Mouse (Mus musculus): Measurements from ENCODE around the gene Tgfa. TPM values are rescaled to one million over a fixed set of nuclear protein-coding genes. Genes with fewer than 3 reads are reported as not detected.

Tgfa gene
- polyA plus RNA-seq, 3 experiments from 2014 or later, result 0.28 TPM; not detected in 2

- no peak for ATAC-seq
Observed at GRCm38 (mm10) chr6:86188741-86189480, 6.1 kb upstream of the Tgfa start.

- ATAC-seq, result no peak
Observed at GRCm38 (mm10) chr6:86190622-86191021, 4.4 kb upstream of the Tgfa start.

GRCm38 (mm10) chr6:86192978-86193377 is 2.0 kb upstream of the Tgfa start:
- ATAC-seq, result no peak

DNA sequence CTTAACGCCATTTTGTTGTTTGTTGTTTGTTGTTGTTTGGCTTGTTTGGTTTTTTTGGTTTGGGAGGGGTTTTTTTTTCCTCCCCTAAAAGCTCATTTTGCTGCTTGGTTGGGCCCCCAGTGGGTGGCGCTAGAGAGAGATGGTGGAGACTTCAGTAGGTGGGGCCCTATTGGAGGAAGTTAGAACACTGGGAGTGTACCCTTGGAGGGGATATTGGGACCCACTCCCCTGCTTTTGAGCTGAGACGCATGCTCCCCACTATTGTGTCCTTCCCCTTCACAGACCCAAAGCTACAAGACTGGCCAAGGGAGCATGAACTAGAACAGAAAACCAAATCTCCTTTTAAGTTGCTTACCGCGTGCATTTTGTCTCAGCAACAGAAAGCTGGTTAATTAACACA is 1.1 kb upstream of the Tgfa start:
- ATAC-seq, result no peak

DNA sequence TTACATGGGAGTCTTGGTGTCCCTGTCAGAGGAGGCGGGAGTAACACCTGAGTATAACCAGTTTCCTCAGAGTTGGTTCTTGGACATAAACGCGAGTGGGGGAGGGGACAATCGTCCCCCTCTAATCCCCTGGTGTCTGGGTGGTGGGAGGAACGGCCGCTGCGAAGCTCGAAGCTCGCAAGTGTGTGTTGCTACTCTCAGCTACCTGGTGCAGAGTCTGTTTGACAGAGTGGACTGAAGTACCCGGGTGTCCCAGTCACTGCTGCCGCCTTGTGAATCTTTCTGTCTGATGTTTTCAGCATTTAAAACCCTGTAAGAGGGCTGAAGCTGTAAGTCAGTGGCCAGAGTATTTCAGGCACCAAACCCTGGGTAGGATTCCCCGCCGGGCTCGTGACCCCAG is 1.0 kb downstream of the Tgfa start:
- ATAC-seq, result no peak

GRCm38 (mm10) chr6:86197150-86197862 is 2.3 kb downstream of the Tgfa start:
- ATAC-seq, result no peak

DNA sequence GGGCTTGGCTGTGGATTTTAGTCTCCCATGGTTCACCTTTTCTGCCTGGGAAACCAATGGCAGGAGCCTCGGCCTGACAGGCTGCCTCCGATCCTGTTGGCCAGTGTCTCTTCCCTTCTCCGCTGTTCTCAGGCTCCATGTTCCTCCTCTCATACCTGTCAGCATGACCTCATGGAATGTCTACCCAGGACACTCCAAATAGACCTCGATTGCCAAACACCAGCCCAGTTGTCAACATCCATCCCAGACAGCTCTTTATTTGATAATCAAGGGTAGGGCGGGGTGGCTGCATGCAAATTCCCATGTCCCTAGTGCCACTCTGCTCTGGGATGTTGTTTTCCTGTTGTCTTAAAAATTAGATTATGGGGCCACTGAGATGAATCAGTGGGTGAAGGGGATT is 5.9 kb downstream of the Tgfa start:
- ATAC-seq, result no peak

GRCm38 (mm10) chr6:86203101-86203500 is 8.1 kb downstream of the Tgfa start:
- ATAC-seq, result no peak

DNA sequence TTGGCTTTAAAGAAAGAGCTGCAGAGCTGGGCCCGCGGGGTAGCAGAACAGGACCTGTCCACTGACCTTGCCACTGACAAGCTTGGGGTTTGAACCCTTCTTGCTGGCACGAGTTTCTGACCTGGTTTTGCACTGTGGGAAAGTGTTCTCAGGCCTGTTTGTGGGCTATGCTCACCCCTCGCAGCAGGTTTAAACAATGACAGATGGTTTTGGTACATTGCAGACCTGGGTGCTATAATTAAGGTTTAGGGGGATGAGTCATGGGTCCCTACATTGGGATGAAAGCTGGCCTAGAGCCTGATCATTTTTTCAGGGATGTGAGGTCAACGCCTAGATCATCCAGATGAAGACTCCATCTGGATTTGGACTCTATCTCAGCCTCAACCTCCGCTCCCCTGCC is 11.0 kb downstream of the Tgfa start:
- no peak for ATAC-seq

- no peak for ATAC-seq
Observed at GRCm38 (mm10) chr6:86206985-86207384, 12.0 kb downstream of the Tgfa start.

DNA sequence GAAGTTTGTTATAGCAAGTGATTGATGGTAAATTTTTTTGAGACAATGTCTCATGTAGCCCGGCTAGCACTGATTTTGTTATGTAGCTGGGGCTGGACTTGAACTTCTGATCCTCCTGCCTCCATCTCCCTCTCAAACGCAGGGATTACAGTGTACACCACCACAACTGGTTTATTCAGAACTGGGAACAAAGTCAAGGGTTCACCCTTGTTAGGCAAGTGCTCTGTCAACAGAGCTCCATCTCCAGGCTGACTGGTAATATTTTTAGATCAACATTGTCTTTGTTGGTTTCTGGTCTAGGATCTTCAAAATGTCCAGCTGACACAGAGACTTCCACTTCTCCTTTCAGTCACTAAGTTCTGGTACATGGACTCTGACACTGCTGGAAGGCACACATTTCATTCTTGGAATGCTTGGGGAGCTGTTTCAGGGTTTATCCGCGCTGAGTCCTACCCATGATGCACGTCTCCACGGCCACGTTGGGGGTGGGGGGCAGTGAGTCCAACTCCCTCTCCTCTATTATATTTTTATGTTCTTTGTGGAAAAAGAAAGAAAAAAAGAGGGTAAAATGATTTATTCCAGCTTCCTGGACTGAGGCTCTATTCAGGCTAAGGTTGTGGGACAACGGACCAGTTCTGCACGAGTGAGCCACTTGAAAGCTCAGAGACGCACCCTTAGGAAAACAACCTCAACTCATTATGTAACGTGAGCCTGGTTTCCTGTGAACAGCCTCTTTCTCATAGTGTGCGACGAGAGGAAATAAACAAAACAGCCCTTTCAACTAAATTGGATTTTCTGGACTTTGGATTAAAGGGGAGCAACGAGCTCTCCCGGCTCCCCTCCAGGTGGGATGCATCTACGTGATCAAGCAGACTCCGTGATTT is 14.4 kb downstream of the Tgfa start:
- ATAC-seq, result no peak

DNA sequence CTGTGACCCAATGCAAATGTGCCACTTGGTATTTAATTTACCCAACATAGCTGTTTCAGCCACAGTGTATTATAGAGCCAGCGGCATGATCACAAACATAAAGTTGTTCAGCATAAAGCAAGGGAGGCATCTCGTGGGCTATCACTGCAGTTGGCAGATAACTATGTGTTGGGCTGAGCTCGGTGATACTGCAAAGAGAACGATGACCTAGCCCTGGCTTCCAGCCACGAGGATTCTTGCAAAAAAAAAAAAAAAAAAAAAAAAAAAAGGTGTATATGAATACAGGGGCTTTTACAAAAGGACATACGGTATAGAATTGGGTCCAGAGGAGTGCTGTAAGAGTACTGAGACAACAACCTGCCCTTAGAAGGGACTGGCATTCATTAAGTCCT is 15.0 kb downstream of the Tgfa start:
- ATAC-seq, result no peak

GRCm38 (mm10) chr6:86210619-86211018 is 15.6 kb downstream of the Tgfa start:
- ATAC-seq, result no peak

- ATAC-seq, result no peak
Observed at GRCm38 (mm10) chr6:86211081-86211763, 16.2 kb downstream of the Tgfa start.

GRCm38 (mm10) chr6:86212871-86213640 is 18.0 kb downstream of the Tgfa start:
- ATAC-seq, result no peak

- ATAC-seq, result no peak
Observed at GRCm38 (mm10) chr6:86218066-86218465, 23.0 kb downstream of the Tgfa start.

- ATAC-seq, result no peak
Observed at GRCm38 (mm10) chr6:86218739-86219138, 23.7 kb downstream of the Tgfa start.

DNA sequence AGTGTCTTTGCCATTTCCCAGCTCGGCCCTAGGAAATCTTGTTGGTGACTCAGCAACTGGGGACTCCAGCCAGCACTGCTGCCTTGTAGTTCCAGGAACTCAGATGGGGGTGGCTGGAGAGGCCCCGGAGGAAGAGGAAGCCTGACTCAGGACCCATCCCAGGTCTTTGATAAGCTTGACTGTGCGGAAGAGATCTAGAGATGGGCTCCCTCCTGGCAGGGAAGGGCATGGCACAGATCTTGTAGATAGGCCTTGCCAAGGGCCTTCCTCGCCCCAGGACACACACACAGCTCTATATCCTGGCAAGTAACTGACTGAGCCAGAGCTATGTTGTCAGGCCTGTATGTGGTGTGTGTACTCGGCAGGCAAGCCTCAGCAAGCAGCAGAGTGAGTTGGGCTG is 24.5 kb downstream of the Tgfa start:
- ATAC-seq, result no peak

- ATAC-seq, result no peak
Observed at GRCm38 (mm10) chr6:86220171-86220570, 25.1 kb downstream of the Tgfa start.

- ATAC-seq, result no peak
Observed at GRCm38 (mm10) chr6:86222381-86222780, 27.4 kb downstream of the Tgfa start.

DNA sequence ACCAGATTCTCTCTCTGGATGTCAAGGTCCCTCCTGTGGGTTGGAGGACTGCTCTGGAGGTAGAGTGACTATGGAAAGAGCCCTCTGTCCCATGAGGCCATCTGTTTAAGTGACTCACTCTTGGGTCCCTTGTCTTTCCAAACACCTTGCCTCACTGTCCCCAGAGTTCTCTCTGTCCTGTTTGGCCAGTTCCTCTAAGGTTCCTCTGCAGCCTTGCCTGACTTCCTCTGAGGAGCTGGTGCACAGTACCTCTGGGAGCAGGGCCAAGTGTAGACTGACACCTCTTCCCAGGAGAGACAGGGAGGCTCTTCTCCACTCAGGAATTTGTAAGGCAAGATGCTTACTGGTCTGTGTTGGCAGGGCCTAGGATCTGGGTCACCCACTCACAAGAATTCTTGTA is 30.6 kb downstream of the Tgfa start:
- ATAC-seq, result no peak

- ATAC-seq, result no peak
Observed at GRCm38 (mm10) chr6:86232367-86232766, 37.3 kb downstream of the Tgfa start.

All from inflammation-experienced regulatory T-cells, adult 6 months (primary cell).